10 mouse cellular contexts compared by ENCODE assay signal in genomic region chr3:38481106-38481505, GRCm38 (mm10). TPM values are rescaled to one million over a fixed set of nuclear protein-coding genes. Genes with fewer than 3 reads are reported as not detected.
DNase-seq lines count a peak whose midpoint lies in the region; ATAC-seq and TF ChIP-seq lines count a peak whose summit lies in the region.
"Had no signal": no experiment of that assay in that cellular context is flagged by ENCODE, and none has a peak within 500 bp of the region (broad histone marks: within the 10 kb centered on the region; RNA-seq: fewer than 3 reads in every experiment).

No protein-coding gene starts in this region.

- H3K4me1 ChIP-seq in lung, embryonic 14.5 days (ENCODE audit: insufficient read depth): peaks cover 18% of the 10 kb centered on the region
- H3K4me1 ChIP-seq in forebrain, embryonic 11.5 days (replicated peaks; ENCODE audit: control insufficient read depth, insufficient read depth, low read length): peaks cover 13% of the 10 kb centered on the region; the same call in 1 of the 2 replicates
- H3K4me1 ChIP-seq in intestine, postnatal 0 days (replicated peaks; ENCODE audit: control insufficient read depth, insufficient read depth, low read length): peaks cover 3% of the 10 kb centered on the region; the same call in 1 of the 2 replicates
- H3K4me1 ChIP-seq in neural tube, embryonic 15.5 days: peaks cover 60% of the 10 kb centered on the region

- no peaks in the 10 kb centered on the region for H3K9me3 ChIP-seq in lung, embryonic 14.5 days (ENCODE audit: low read depth, low read length)
- no peaks in the 10 kb centered on the region for H3K9me3 ChIP-seq in forebrain, embryonic 11.5 days (ENCODE audit: control insufficient read depth, low read length)
- H3K9me3 ChIP-seq in intestine, postnatal 0 days (ENCODE audit: control insufficient read depth): no peaks in the 10 kb centered on the region
- H3K9me3 ChIP-seq in neural tube, embryonic 15.5 days (replicated peaks): no peaks in the 10 kb centered on the region

- peak; percentile 31 for DNase-seq in lung, embryonic 14.5 days
- DNase-seq in lung, postnatal 14 days: no peak
- DNase-seq in forebrain, embryonic 11.5 days (ENCODE audit: low spot score): no peak
- DNase-seq in layer of hippocampus, adult 9-10 months (ENCODE audit: low spot score): no peak
- DNase-seq in cerebellum, postnatal 10 days: no peak
- no peak for DNase-seq in left cerebral cortex, postnatal 25 days (ENCODE audit: low spot score in 2 of 2)

- no peak overlapping the region for H3K27ac ChIP-seq in lung, embryonic 14.5 days (ENCODE audit: low read depth)
- H3K27ac ChIP-seq in forebrain, embryonic 11.5 days (ENCODE audit: low read depth, low read length): no peak overlapping the region
- H3K27ac ChIP-seq in intestine, postnatal 0 days (ENCODE audit: low read depth, low read length): no peak overlapping the region
- no peak overlapping the region for H3K27ac ChIP-seq in neural tube, embryonic 15.5 days (replicated peaks)
- H3K27ac ChIP-seq: liver, embryonic 14.5 days had no signal

- H3K9ac ChIP-seq in lung, embryonic 14.5 days: no peak overlapping the region
- no peak overlapping the region; the same call in 1 of the 2 replicates for H3K9ac ChIP-seq in forebrain, embryonic 11.5 days (ENCODE audit: low read length)
- H3K9ac ChIP-seq in intestine, postnatal 0 days (ENCODE audit: low read depth, low read length): no peak overlapping the region
- no peak overlapping the region for H3K9ac ChIP-seq in neural tube, embryonic 15.5 days (replicated peaks)
- H3K9ac ChIP-seq: liver, embryonic 14.5 days had no signal

- ATAC-seq in lung, embryonic 14.5 days (ENCODE audit: insufficient read depth): no peak
- no peak for ATAC-seq in forebrain, embryonic 11.5 days (replicated peaks; ENCODE audit: low FRiP score)
- ATAC-seq in intestine, postnatal 0 days: no peak
- no peak for ATAC-seq in neural tube, embryonic 15.5 days (ENCODE audit: low FRiP score)
- ATAC-seq: activated CD4-positive, CD25-positive, alpha-beta regulatory T cell, adult 4 months had no signal

- peaks cover 41% of the 10 kb centered on the region for H3K36me3 ChIP-seq in lung, embryonic 14.5 days (ENCODE audit: insufficient read depth)
- no peaks in the 10 kb centered on the region; the same call in 1 of the 2 replicates for H3K36me3 ChIP-seq in forebrain, embryonic 11.5 days (ENCODE audit: control insufficient read depth, insufficient read depth, low read length)
- peaks cover 16% of the 10 kb centered on the region for H3K36me3 ChIP-seq in intestine, postnatal 0 days (ENCODE audit: control insufficient read depth, insufficient read depth)
- H3K36me3 ChIP-seq in neural tube, embryonic 15.5 days: peaks cover 12% of the 10 kb centered on the region; the same call in 1 of the 2 replicates

- WGBS in lung, embryonic 14.5 days: 57% methylated on average over 1 of the region's 1 CpGs
- WGBS in forebrain, embryonic 11.5 days: 74% methylated on average over 1 of the region's 1 CpGs
- 72% methylated on average over 1 of the region's 1 CpGs for WGBS in intestine, postnatal 0 days
- 53% methylated on average over 1 of the region's 1 CpGs for WGBS in neural tube, embryonic 15.5 days

- H3K27me3 ChIP-seq in lung, embryonic 14.5 days (ENCODE audit: insufficient read depth, low read length): no peaks in the 10 kb centered on the region
- H3K27me3 ChIP-seq in forebrain, embryonic 11.5 days (ENCODE audit: control insufficient read depth, insufficient read depth, low read length): no peaks in the 10 kb centered on the region
- H3K27me3 ChIP-seq in intestine, postnatal 0 days (replicated peaks; ENCODE audit: control insufficient read depth, insufficient read depth, low read length): no peaks in the 10 kb centered on the region
- no peaks in the 10 kb centered on the region for H3K27me3 ChIP-seq in neural tube, embryonic 15.5 days (replicated peaks)

- H3K4me2 ChIP-seq in lung, embryonic 14.5 days: peak overlapping the region; percentile 55
- H3K4me2 ChIP-seq in forebrain, embryonic 11.5 days (ENCODE audit: low read depth, low read length, severe bottlenecking): peak overlapping the region; percentile 31
- peak overlapping the region; percentile 76 for H3K4me2 ChIP-seq in intestine, postnatal 0 days (replicated peaks; ENCODE audit: low read depth)
- peak overlapping the region; percentile 84 for H3K4me2 ChIP-seq in neural tube, embryonic 15.5 days

- intact Hi-C loops in left cerebral cortex, postnatal 25 days (cut with DNase I): loop anchor here (5.0 kb wide), 2 partner anchors 216 to 366 kb away; no protein-coding TSS in a partner anchor

- no peak for TF ChIP-seq CTCF in lung, embryonic 14.5 days (IDR thresholded peaks at IDR 0.05; ENCODE audit: low read depth)
- no peak for TF ChIP-seq CTCF in intestine, postnatal 0 days (IDR thresholded peaks at IDR 0.05; ENCODE audit: low read depth)

- 0 out of 2 replicates have a peak overlapping the region, but pooled peaks have one; percentile 6 for H3K4me3 ChIP-seq in lung, embryonic 14.5 days (ENCODE audit: low read depth, low read length)
- H3K4me3 ChIP-seq in forebrain, embryonic 11.5 days (ENCODE audit: low read depth, low read length): peak overlapping the region; percentile 9; the same call in 1 of the 2 replicates
- H3K4me3 ChIP-seq in intestine, postnatal 0 days (ENCODE audit: low read depth, low read length): peak overlapping the region; percentile 3; the same call in 1 of the 2 replicates
- H3K4me3 ChIP-seq in neural tube, embryonic 15.5 days (replicated peaks): peak overlapping the region; percentile 29

RNA-seq across cellular contexts. Expression of gene Ankrd50, which starts 3.5 kb away (rescaled TPM):
- 24.3 and 24.8 TPM in 2 replicates for polyA plus RNA-seq in lung, embryonic 14.5 days (2014; fragmentation: Nextera tagmentation; extraction: Ambion mirVana)
- polyA plus RNA-seq in forebrain, embryonic 11.5 days (2014; fragmentation: Nextera tagmentation; extraction: Ambion mirVana): 27.0 and 30.0 TPM in 2 replicates
- polyA plus RNA-seq in intestine, postnatal 0 days (2015; fragmentation: Nextera tagmentation; extraction: Ambion mirVana): 6.9 and 8.3 TPM in 2 replicates
- polyA plus RNA-seq in neural tube, embryonic 15.5 days (2015; fragmentation: Nextera tagmentation; extraction: Ambion mirVana): 16.4 and 17.5 TPM in 2 replicates
- total RNA-seq in left cerebral cortex, postnatal 25 days (2021): 10 to 100 TPM; 84.6 to 96.2 TPM

Comparison
In these comparisons a context has a peak if more than half of its experiments do, and no peak if none do; other contexts are left out.
1. H3K4me2 ChIP-seq: peak in every context shown above with its lines; median percentile 84 in neural tube, embryonic 15.5 days; 76 in intestine, postnatal 0 days; 55 in lung, embryonic 14.5 days; 31 in forebrain, embryonic 11.5 days.